Mouse (Mus musculus): ENCODE measurements at regions not wholly inside any gene's neighbourhood (a gene's known extent, or its start where the extent isn't known, plus 50 kb on each side); places are given as distances from the start of the nearest gene placed in this dataset.
"Not testable (repeated sequence)": the region's sequence is repeated elsewhere in the genome, so short reads cannot be mapped to it uniquely, and the experiment has no call there.

DNA sequence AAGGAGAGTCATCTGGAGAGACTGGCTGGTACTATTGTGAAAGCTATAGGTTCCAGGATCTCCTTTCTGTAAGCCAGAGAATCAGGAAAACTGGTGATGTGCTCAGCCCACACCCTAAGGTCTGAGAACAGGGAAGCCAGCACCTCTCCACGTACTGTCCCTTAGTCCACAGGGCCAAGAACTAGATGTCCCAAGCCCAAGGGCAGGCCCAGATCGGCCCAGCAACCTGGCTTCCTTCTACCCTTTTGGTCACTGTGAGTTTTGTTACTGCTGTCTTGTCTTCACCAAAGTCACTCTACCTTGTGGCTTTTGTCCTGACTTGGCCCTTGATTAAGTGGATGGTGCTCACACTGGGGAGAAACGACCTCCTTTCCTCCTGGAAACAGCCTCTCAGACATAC, 107.8 kb upstream of the Spata13 start:
- no peak for DNase-seq (ENCODE audit: low spot score)

DNA sequence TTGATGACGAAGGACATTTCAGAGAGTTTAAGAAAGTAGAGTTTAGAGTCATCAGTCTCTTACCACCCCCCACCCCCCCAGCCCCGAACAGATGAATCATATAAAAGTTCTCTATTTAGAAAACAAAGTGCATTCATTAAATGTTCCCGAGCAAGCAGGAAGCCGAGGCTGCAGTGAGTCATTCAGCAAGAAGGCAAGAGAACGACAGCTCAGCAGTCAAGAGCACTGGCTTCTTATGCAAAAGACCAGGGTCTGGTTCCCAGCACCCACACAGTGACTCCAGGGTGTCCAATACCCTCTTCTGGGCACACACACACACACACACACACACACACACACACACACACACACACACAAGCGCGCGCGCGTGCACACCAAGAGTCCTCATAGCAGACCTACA, 107.0 kb upstream of the Spata13 start:
- DNase-seq (ENCODE audit: low spot score), result no peak

GRCm38 (mm10) chr14:60527951-60528350, 105.8 kb upstream of the Spata13 start:
- no peak for DNase-seq (ENCODE audit: low spot score)

DNA sequence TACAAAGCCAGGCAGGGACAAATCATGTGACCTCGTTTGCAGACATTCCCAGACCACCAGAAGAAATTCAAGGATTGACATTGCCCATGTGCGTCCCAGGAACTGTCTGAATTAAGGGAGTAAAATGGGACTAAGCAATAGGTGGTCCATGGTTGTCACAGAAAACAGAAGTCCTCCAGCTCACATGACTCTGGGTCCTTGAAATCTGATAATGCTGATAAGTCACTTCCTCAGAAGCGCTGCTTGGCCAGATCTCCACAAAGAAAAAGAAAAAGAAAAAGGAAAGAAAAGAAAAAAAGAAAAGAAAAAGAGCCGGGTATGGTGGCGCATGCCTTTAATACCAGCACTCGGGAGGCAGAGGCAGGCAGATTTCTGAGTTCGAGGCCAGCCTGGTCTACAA, 105.3 kb upstream of the Spata13 start:
- DNase-seq (ENCODE audit: low spot score), result no peak

GRCm38 (mm10) chr14:60529022-60529421, 104.8 kb upstream of the Spata13 start:
- peak; percentile 45 for DNase-seq (ENCODE audit: low spot score)

DNA sequence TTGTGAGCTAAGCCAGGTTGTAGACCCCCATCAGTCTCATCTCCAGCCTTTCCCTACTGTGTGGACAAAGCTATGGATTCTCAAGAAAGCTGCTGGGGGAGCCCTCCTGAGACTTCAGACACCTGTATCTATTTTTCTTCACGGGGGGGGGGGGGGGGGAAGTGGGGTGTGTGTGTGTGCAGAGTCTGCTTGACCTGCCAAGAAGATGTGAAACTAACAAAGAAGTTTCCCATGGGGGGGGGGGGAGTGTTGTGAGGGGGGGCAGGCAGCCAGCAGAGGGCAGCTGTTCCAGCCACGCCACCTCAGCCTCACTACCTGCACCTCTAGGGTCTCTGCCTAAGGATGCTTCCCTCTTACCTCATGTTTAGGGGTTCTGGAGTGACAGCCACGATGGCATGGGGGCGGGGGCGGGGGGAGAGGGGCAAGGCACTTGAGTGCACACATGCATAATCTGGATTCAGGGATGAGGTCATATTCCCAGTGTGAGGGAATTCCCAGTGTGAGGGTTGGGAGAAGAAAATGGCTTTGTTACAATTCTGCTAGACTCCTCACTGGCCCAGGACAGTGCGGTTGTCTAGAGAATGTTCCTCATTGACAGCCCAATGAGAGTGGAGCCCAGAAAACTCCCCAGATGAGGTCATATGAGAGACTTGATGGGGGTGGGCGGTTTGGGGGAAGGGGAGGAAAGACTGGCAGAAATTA, 104.0 kb upstream of the Spata13 start:
- DNase-seq (ENCODE audit: low spot score), result no peak

GRCm38 (mm10) chr14:60530348-60530711, 103.5 kb upstream of the Spata13 start:
- DNase-seq (ENCODE audit: low spot score), result no peak

DNA sequence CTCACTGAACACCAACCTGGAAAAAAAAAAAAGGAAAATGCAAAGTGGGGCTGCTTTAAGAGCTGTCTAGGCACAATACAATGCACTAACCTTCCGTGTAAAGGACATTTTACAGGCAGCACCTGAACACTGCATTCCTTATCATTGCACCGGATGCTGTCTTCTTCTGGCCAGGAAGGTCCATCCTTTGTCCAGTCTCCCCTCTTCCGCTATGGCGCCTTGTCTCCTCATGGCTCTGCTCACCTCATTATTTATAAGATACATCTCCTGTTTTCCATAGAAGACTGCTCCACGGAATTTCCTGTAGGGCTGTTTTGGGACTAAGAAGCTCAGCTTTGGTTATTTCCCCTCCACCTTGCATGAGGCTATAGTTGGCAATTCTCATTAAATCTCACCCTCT, 102.8 kb upstream of the Spata13 start:
- no peak for DNase-seq (ENCODE audit: low spot score)

DNA sequence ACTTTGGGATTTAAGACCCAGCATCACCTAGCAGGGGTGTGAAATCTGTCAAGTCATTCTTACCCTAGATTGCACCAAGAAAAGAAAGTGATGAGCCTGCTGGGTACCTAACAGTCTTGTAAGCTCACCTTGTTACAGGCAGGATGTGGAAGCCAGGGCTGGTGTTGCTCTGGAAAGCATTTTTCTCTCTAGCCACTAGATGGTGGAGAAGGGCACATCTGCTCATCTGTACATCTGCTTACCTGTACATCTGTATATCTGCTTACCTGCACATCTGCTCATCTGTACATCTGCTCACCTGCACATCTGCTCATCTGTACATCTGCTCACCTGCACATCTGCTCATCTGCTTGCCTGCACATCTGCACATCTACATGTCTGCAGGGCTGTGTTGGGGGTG, 102.0 kb upstream of the Spata13 start:
- DNase-seq (ENCODE audit: low spot score), result no peak

DNA sequence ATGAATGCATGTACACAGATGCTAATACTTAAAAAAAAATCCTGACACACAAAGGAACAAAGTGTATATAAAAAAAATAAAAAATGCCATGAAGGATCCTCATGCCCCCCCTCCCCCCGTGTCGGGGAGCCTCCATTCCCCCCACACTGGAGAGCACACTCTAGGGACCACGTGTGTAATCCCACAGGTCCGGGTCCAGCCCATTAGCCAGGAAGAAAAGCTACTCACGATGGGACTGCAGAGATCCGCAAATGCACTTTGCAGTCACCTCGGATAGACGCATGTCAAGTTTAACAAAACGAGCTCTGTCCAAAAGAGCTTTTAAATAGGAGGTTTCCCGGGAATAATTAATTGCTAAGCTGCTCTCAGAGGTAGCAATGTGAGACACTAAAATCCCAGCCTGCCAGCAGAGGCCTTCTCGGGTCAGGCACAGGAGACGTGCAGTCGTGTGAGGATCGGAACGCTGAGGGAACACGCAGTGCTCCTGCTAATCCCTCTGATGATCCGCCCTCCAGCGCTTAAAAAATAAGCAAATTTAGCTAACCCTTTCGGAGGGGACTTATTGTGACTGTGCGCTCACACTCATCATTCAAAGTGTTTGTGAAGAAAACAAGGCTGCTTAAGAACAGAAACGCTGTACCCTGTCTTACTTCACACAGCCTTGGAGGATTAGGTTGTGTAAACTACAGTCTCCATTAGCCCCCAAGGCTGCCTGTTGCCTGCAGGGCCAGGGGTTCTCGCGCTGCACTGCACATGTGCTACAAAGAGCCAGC, 100.2 kb upstream of the Spata13 start:
- no peak for DNase-seq (ENCODE audit: low spot score)

GRCm38 (mm10) chr14:60539040-60539439, 94.8 kb upstream of the Spata13 start:
- DNase-seq (ENCODE audit: low spot score), result no peak

DNA sequence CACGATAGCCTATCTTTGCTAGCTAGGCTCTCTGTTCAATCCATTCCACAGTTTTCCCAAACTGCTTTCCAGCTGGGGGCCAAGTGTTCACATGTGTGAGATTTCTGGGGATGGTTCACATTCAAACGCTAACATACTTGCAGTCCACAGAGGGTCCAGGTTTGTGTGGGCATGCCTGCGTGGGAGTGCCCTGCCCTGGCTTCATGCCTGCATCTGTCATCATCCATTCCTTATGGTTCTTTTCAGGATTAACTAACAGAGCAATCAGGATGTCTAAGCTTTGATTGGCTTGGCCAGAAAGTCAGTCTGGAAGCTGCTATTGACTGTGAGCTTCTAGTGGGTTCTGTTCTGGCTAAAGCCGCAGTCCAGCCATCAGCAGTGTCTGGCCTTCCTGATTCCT, 93.7 kb upstream of the Spata13 start:
- DNase-seq (ENCODE audit: low spot score), result no peak

DNA sequence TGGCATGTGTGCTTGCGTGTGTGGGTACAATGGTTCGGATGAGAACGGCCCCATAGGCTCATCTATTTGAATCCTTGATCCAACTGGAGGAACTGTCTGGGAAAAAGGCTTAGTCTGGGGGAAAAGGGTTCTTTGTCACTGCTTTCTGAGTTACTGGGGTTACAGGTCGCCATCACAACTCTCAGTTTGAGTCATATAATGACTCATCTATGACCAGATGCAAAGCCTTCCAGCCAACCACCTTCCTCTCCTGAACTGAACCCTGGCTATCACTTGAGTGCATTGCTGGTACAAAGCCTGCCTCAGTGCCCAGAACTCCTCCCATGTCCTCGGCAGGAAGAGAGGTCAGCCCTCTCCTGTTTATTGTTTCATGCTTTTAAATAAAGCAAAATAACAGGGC, 92.2 kb upstream of the Spata13 start:
- no peak for DNase-seq (ENCODE audit: low spot score)

DNA sequence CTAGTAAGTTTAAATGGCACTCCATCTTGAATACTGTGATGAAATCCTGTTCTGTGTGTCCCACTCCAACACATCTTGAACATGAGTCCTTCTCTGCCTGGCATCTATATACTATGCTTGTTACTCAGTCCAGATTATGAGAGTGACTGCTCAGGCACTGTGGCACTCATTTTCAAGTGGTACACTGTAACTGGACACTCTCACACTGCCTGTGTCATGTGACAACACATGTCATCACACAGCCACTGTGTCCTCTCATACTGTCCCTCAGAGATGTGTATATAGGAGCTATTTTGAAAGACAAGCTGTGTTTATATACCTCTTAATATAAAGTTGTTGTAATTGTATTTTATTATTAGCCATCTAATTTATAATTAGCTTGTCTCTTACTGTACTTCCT, 89.0 kb upstream of the Spata13 start:
- DNase-seq (ENCODE audit: low spot score), result no peak

GRCm38 (mm10) chr14:60554222-60554740, 79.5 kb upstream of the Spata13 start:
- no peak for DNase-seq (ENCODE audit: low spot score)

DNA sequence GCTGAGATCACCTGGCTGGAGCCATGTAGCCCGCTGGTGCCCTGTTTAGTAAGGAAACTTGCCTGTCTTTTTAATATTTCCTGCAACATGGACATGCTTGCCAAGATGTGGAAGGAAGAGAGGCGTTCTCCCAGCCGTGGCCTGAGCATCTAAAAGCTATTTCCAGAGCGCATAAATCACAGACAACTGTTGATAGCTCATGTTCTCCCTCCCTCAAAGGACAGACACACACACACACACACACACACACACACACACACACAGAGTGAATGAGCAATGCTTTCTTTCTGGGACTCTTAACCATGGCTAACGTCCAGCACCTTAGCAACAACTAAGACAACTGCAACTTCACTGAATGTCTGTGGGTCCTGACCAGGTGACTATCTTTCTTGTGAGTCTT, 77.3 kb upstream of the Spata13 start:
- no peak for DNase-seq (ENCODE audit: low spot score)

DNA sequence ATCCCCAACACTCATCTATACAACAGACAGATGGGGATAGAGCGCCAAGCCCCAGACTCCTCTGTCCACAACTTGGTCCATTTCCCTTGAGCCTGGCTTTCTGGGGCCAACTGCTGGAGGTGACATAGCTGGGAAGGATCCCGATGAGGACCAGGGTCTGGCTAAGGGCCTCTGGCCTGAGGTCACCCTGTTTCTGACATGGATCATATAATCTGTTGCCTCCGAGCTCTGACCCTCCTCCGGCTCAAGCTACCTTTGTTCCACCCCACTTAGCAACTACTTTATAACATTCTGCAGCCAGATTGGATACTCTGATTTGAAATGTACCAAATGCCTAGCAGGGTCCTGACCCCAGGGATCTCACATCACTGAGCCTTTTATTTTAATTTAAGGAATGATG, 76.8 kb upstream of the Spata13 start:
- DNase-seq (ENCODE audit: low spot score), result no peak

DNA sequence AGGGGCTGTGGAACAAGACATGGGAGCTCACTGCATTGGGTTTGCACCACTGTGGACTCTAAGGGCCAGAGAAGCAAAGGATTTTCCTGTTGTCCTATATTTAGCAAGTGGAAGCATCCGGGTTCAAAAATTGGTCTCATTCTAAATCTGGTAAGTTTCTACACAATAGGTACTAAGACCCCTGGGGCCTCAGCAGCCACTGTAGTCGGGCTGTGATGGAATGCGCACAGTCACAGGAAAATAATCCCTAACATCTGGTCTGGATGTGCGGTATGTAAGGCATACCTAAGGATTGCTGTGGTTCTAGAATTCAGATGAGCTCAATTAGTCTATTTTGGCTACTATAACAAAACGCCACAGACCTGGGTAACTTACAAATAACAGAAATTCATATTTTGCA, 74.4 kb upstream of the Spata13 start:
- no peak for DNase-seq (ENCODE audit: low spot score)

DNA sequence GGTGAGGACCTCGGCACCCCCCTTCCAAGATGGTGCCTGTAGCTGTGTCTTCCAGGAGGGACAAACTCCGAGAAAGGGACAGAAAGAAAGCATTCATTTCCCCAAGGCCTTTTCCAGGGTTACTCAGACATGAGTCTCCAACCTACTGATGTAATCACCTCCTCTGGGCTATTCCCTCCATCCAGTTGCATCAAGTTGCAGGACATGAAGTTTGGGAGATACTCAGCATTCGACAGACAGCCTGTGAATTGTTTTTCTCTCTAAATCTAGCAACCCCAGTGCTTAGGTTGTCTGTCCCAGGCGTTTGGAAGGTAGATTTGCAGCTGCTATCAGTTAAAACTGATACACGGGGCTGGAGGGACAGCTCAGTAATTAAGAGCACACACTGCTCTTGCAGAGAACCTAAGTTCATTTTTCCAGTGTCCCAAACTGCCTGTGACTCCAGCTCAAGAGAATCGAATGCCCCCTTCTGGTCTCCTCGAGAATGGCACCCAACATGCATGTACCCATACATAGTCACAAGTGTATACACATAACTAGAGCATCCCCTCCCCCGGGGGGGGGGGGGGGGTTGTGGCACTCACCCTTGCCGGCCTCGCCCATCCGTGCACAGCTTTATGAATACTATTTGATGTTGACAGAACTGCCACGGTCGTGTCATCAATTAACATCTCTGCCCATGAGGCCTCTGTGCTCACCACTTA, 73.8 kb upstream of the Spata13 start:
- no peak for DNase-seq (ENCODE audit: low spot score)

DNA sequence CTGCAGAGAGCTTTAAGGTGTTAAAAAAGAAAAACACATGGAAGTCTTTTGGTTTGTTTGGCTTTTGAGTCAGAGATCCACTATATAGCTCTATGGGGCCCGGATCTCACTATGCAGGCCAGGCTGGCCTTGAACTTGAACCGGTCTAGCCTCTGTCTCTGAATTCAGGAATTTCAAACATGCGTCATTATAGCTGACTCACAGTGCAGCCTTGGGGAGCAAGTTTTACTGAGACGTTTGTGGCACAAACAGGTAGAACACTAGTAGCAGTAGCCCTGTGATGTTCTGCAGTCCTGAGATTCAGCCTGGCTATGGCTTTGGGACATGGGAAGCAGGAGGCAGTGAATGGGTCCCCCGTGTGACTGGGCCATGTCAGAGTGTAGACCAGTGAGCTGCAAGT, 57.5 kb upstream of the Spata13 start:
- no peak for DNase-seq (ENCODE audit: low spot score)

DNA sequence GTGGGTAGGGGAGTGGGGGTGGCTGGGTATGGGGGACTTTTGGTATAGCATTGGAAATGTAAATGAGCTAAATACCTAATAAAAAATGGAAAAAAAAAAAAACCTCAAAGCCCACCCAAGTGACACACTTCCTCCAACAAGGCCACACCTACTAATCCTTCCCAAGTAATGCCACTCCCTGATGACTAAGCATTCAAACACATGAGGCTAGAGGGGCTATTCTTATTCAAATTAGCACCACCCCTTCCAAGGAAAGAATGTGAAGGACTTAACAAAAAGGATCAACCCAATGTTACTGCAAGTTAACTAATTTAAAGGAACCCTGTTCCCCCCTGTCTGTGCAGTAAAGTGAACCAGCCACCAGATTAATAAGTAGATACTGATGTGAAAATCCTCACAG, 53.7 kb upstream of the Spata13 start:
- DNase-seq (ENCODE audit: low spot score), result not testable (repeated sequence)
